Mouse (Mus musculus) megakaryocyte progenitor cell, adult 5-6 weeks (primary cell): ENCODE measurements at regions not wholly inside any gene's neighbourhood (a gene's known extent, or its start where the extent isn't known, plus 50 kb on each side); places are given as distances from the start of the nearest gene placed in this dataset.

Experiments used
- ATAC-seq: replicated peaks from 2 replicates; pipeline ENCODE4 v1.8.0; 2016; ENCODE audit warnings: mild to moderate bottlenecking, moderate TSS enrichment, inconsistent platforms; ENCODE audit not compliant: poor library complexity

- no peak for ATAC-seq
Measured at GRCm38 (mm10) chr8:77842392-77843139, 118.3 kb upstream of the Ednra start.

- no peak for ATAC-seq
Measured at GRCm38 (mm10) chr8:77843229-77843628, 119.0 kb upstream of the Ednra start.

GRCm38 (mm10) chr8:77850523-77850922 lies 126.3 kb upstream of the Ednra start:
- 0 out of 2 replicates have a peak, but pooled peaks have one; percentile 26 for ATAC-seq

GRCm38 (mm10) chr8:77870264-77870663 lies 146.0 kb upstream of the Ednra start:
- ATAC-seq, result no peak

GRCm38 (mm10) chr8:77872771-77873170 lies 148.5 kb upstream of the Ednra start:
- no peak for ATAC-seq

GRCm38 (mm10) chr8:77919776-77920175 lies 195.5 kb upstream of the Ednra start:
- ATAC-seq, result no peak

- ATAC-seq, result no peak
Measured at GRCm38 (mm10) chr8:77921868-77922267, 197.6 kb upstream of the Ednra start.

- ATAC-seq, result no peak
Measured at GRCm38 (mm10) chr8:77947702-77948101, 223.4 kb upstream of the Ednra start.

- ATAC-seq, result no peak
Measured at GRCm38 (mm10) chr8:77949640-77950039, 225.4 kb upstream of the Ednra start.

GRCm38 (mm10) chr8:77958814-77959372 lies 234.6 kb upstream of the Ednra start:
- ATAC-seq, result peak; percentile 55

- ATAC-seq, result no peak
Measured at GRCm38 (mm10) chr8:77963102-77963698, 238.9 kb upstream of the Ednra start.

- ATAC-seq, result no peak
Measured at GRCm38 (mm10) chr8:77970378-77970777, 242.7 kb upstream of the Ttc29 start.

GRCm38 (mm10) chr8:77973714-77974113 lies 239.4 kb upstream of the Ttc29 start:
- ATAC-seq, result no peak

- no peak for ATAC-seq
Measured at GRCm38 (mm10) chr8:77979106-77979505, 234.0 kb upstream of the Ttc29 start.

GRCm38 (mm10) chr8:77980701-77981100 lies 232.4 kb upstream of the Ttc29 start:
- no peak for ATAC-seq

- ATAC-seq, result no peak
Measured at GRCm38 (mm10) chr8:77982031-77982430, 231.1 kb upstream of the Ttc29 start.

- no peak for ATAC-seq
Measured at GRCm38 (mm10) chr8:77983476-77983875, 229.6 kb upstream of the Ttc29 start.

- ATAC-seq, result no peak
Measured at GRCm38 (mm10) chr8:77987237-77987636, 225.9 kb upstream of the Ttc29 start.

GRCm38 (mm10) chr8:77988291-77989056 lies 224.6 kb upstream of the Ttc29 start:
- no peak for ATAC-seq

- ATAC-seq, result no peak
Measured at GRCm38 (mm10) chr8:77991050-77991449, 222.0 kb upstream of the Ttc29 start.

- no peak for ATAC-seq
Measured at GRCm38 (mm10) chr8:78000303-78000702, 212.8 kb upstream of the Ttc29 start.

- no peak for ATAC-seq
Measured at GRCm38 (mm10) chr8:78001656-78002055, 211.4 kb upstream of the Ttc29 start.
